Mouse (Mus musculus) testis, adult 2 months (tissue): ENCODE measurements at regions not wholly inside any gene's neighbourhood (a gene's known extent, or its start where the extent isn't known, plus 50 kb on each side); places are given as distances from the start of the nearest gene placed in this dataset.

Experiments
- CTCF ChIP-seq: fragments of 200-500 bp; IDR thresholded peaks from 2 replicates; pipeline ENCODE4 v1.5.1; 2012; ENCODE audit warnings: low read depth, mild to moderate bottlenecking, inconsistent platforms, low read length, moderate library complexity; ENCODE audit not compliant: control insufficient read depth, insufficient read depth, insufficient replicate concordance
- POLR2A ChIP-seq: fragments of 200-500 bp; IDR thresholded peaks from 2 replicates; pipeline ENCODE4 v1.6.1; 2012; ENCODE audit warnings: low read depth, mild to moderate bottlenecking, inconsistent platforms, low read length, moderate library complexity; ENCODE audit not compliant: control insufficient read depth

DNA sequence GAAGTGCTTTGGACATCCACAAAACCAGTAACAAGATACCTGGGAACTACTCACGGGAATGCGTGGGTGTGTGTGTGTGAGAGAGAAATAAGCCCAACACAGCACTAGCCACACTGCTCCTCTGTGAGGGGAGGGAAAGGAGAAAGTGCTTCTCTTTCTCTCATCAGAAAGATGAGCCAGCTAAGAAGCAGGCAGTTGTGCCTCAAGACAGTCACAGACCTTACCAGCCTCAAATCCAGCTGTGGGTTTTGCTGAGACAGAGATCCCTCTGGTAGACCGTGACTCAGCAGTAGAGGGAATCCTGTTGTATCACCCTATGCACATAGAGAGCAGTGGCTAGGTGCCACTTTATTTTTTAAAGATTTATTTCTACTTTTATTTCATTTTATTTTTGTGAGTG is 326.7 kb upstream of the Slc30a5 start:
- TF ChIP-seq CTCF (no peak), POLR2A (no peak)
